Mouse (Mus musculus) erythroblast, embryonic 14.5 days (primary cell): Measurements from ENCODE around the gene Sec24d.

Experiments used
- GATA1 ChIP-seq: IDR thresholded peaks from 2 replicates; pipeline ENCODE4 v1.6.1; 2012; ENCODE audit warnings: low read length, inconsistent platforms, mixed read lengths
- TAL1 ChIP-seq: IDR thresholded peaks from 3 replicates; pipeline ENCODE4 v1.6.1; 2012; ENCODE audit warnings: low read length, inconsistent platforms, mixed read lengths

GRCm38 (mm10) chr3:123354388-123354787 is 87.1 kb downstream of the Sec24d start:
- TF ChIP-seq TAL1: no peak
- TF ChIP-seq GATA1: no peak
